Mouse (Mus musculus) MEL (cell line): ENCODE measurements around the gene Mob3c. TPM values are rescaled to one million over a fixed set of nuclear protein-coding genes. Genes with fewer than 3 reads are reported as not detected.

Experiments
- DNase-seq: peaks from one replicate; pipeline ENCODE4 v3.0.0; 2011; ENCODE audit warnings: low read depth, low spot score
- H3K27ac ChIP-seq: 2 replicates; pipeline ENCODE4 v1.5.1; 2012; ENCODE audit warnings: low read depth, mild to moderate bottlenecking, control low read depth, low read length, moderate library complexity; ENCODE audit not compliant: control insufficient read depth
- H3K27me3 ChIP-seq, 2 experiments: fragments of 150-350 bp in 1 of 2; sonication (generic) in 1 of 2; 2 replicates each; pipeline ENCODE4 v1.6.1; 2012; ENCODE audit warnings: low read length in 2 of 2, mild to moderate bottlenecking in 2 of 2, improper control_type of control experiment in 1 of 2, moderate library complexity in 1 of 2; ENCODE audit not compliant: insufficient read depth in 2 of 2, control insufficient read depth in 1 of 2
- H3K36me3 ChIP-seq, 2 experiments: 2 replicates each; pipeline ENCODE4 v1.6.1; 2012 to 2014; ENCODE audit warnings: low read length in 2 of 2, improper control_type of control experiment in 1 of 2, inconsistent platforms in 1 of 2, mild to moderate bottlenecking in 1 of 2; ENCODE audit not compliant: insufficient read depth in 2 of 2, control insufficient read depth in 1 of 2
- H3K4me1 ChIP-seq, 2 experiments: fragments of 150-350 bp in 1 of 2; sonication (generic) in 1 of 2; 2 replicates each; pipeline ENCODE4 v1.6.1; 2012; ENCODE audit warnings: low read length in 2 of 2, improper control_type of control experiment in 1 of 2, mild to moderate bottlenecking in 1 of 2; ENCODE audit not compliant: insufficient read depth in 2 of 2, control insufficient read depth in 1 of 2
- H3K4me3 ChIP-seq, 2 experiments: fragments of 150-350 bp in 1 of 2; sonication (generic) in 1 of 2; 2 replicates each; pipeline ENCODE4 v1.5.1; 2012; ENCODE audit warnings: low read depth in 2 of 2, low read length in 2 of 2, mild to moderate bottlenecking in 2 of 2, moderate library complexity in 2 of 2, control low read depth in 1 of 2, improper control_type of control experiment in 1 of 2; ENCODE audit not compliant: control insufficient read depth in 1 of 2, insufficient read depth in 1 of 2
- H3K79me2 ChIP-seq: 2 replicates; pipeline ENCODE4 v1.6.1; 2012; ENCODE audit warnings: mild to moderate bottlenecking, low read length, moderate library complexity; ENCODE audit not compliant: control insufficient read depth, poor library complexity, insufficient read depth
- H3K9ac ChIP-seq: 2 replicates; pipeline ENCODE4 v1.6.1; 2012; ENCODE audit warnings: low read depth, mild to moderate bottlenecking, control low read depth, low read length, moderate library complexity; ENCODE audit not compliant: control insufficient read depth, poor library complexity, severe bottlenecking
- H3K9me3 ChIP-seq: fragments of 150-350 bp; sonication (generic); replicated peaks from 2 replicates; pipeline ENCODE4 v1.6.1; 2012; ENCODE audit warnings: mild to moderate bottlenecking, low read length, improper control_type of control experiment, moderate library complexity; ENCODE audit not compliant: insufficient read depth
- BHLHE40 ChIP-seq: IDR thresholded peaks from 2 replicates; pipeline ENCODE4 v1.6.1; 2012; ENCODE audit warnings: low read depth, mild to moderate bottlenecking, inconsistent platforms, low read length, improper control_type of control experiment, borderline replicate concordance
- CHD1 ChIP-seq: IDR thresholded peaks from 2 replicates; pipeline ENCODE4 v1.6.1; 2012; ENCODE audit warnings: low read depth, mild to moderate bottlenecking, inconsistent platforms, low read length, improper control_type of control experiment
- CHD2 ChIP-seq: IDR thresholded peaks from 2 replicates; pipeline ENCODE4 v1.6.1; 2011; ENCODE audit warnings: low read length, improper control_type of control experiment
- CTCF ChIP-seq, 3 experiments: IDR thresholded peaks in 2 of 3; conservative IDR thresholded peaks in 1 of 3; 2 replicates each; pipeline ENCODE4 v1.5.1; 2011 to 2012; ENCODE audit warnings: low read length in 3 of 3, low read depth in 2 of 3, mild to moderate bottlenecking in 2 of 3, improper control_type of control experiment in 1 of 3, inconsistent platforms in 1 of 3, mixed read lengths in 1 of 3, moderate library complexity in 1 of 3; ENCODE audit not compliant: control insufficient read depth in 1 of 3, insufficient read depth in 1 of 3, poor library complexity in 1 of 3, severe bottlenecking in 1 of 3
- EP300 ChIP-seq, 2 experiments: IDR thresholded peaks; 2 replicates each; pipeline ENCODE4 v1.6.1; 2011; ENCODE audit warnings: improper control_type of control experiment in 2 of 2, low read length in 2 of 2, low read depth in 1 of 2, mild to moderate bottlenecking in 1 of 2
- HCFC1 ChIP-seq: IDR thresholded peaks from 2 replicates; pipeline ENCODE4 v1.6.1; 2012; ENCODE audit warnings: low read depth, mild to moderate bottlenecking, inconsistent platforms, low read length, improper control_type of control experiment, moderate library complexity
- MAFK ChIP-seq: IDR thresholded peaks from 2 replicates; pipeline ENCODE4 v1.6.1; 2011; ENCODE audit warnings: low read depth, mild to moderate bottlenecking, low read length, improper control_type of control experiment, borderline replicate concordance
- MAX ChIP-seq: IDR thresholded peaks from 2 replicates; pipeline ENCODE4 v1.6.1; 2011; ENCODE audit warnings: low read length, improper control_type of control experiment
- MXI1 ChIP-seq: IDR thresholded peaks from 2 replicates; pipeline ENCODE4 v1.6.1; 2011; ENCODE audit warnings: mild to moderate bottlenecking, low read depth, low read length, improper control_type of control experiment
- RAD21 ChIP-seq: IDR thresholded peaks from 2 replicates; pipeline ENCODE4 v1.6.1; 2011; ENCODE audit warnings: mild to moderate bottlenecking, low read depth, low read length, improper control_type of control experiment
- RCOR1 ChIP-seq: IDR thresholded peaks from 2 replicates; pipeline ENCODE4 v1.6.1; 2012; ENCODE audit warnings: low read depth, mild to moderate bottlenecking, inconsistent platforms, low read length, improper control_type of control experiment
- SIN3A ChIP-seq: IDR thresholded peaks from 2 replicates; pipeline ENCODE4 v1.6.1; 2012; ENCODE audit warnings: low read length, improper control_type of control experiment, inconsistent platforms
- SMC3 ChIP-seq: IDR thresholded peaks from 2 replicates; pipeline ENCODE4 v1.6.1; 2011; ENCODE audit warnings: low read depth, low read length, improper control_type of control experiment
- TAL1 ChIP-seq: IDR thresholded peaks from 2 replicates; pipeline ENCODE4 v1.6.1; 2012; ENCODE audit warnings: mild to moderate bottlenecking, inconsistent platforms, low read length, moderate library complexity, mixed read lengths
- TBP ChIP-seq: IDR thresholded peaks from 2 replicates; pipeline ENCODE4 v1.8.0; 2011; ENCODE audit warnings: low read depth, low read length, improper control_type of control experiment
- USF2 ChIP-seq, 2 experiments: IDR thresholded peaks; 2 replicates each; pipeline ENCODE4 v1.6.1; 2011 to 2012; ENCODE audit warnings: improper control_type of control experiment in 2 of 2, low read length in 2 of 2, borderline replicate concordance in 1 of 2, inconsistent platforms in 1 of 2, low read depth in 1 of 2, mild to moderate bottlenecking in 1 of 2; ENCODE audit not compliant: insufficient read depth in 1 of 2
- ZKSCAN1 ChIP-seq: IDR thresholded peaks from 2 replicates; pipeline ENCODE4 v1.6.1; 2012; ENCODE audit warnings: low read depth, mild to moderate bottlenecking, inconsistent platforms, low read length, improper control_type of control experiment, moderate library complexity
- polyA plus RNA-seq, 2 experiments: library from polyadenylated mRNA; stranded (reverse) in 1 of 2; unstranded in 1 of 2; fragments of >175 nt in 1 of 2; fragments of >200 nt in 1 of 2; gene quantifications; 2 replicates each; pipeline versions ENCODE4 v1.2.1 to v1.2.4; 2012; ENCODE audit warnings: low replicate concordance in 2 of 2, low read depth in 1 of 2; ENCODE audit not compliant: insufficient read length in 2 of 2, insufficient read depth in 1 of 2, missing spikeins in 1 of 2
- total RNA-seq: library from RNA; depleted of rRNA; stranded (reverse); fragments of 300-350 nt; gene quantifications from 2 replicates; pipeline ENCODE4 v1.2.3, GENCODE M21; 2012

Mob3c gene
- total and polyA plus RNA-seq, 3 experiments, result 9.5 to 17.7 TPM; not detected in 1

GRCm38 (mm10) chr4:115839956-115840355 lies 12.1 kb downstream of the Mob3c start:
- Histone ChIP-seq H3K27ac (no peak overlapping the region), H3K4me1 (peaks cover 5 to 24% of the 10 kb centered on the region in 2 experiments; a peak in 3 of 4 replicates), H3K9me3 (no peaks in the 10 kb centered on the region), H3K79me2 (peaks cover 16% of the 10 kb centered on the region), H3K9ac (peak overlapping the region; percentile 68), H3K27me3 (no peaks in the 10 kb centered on the region), H3K4me3 (peak overlapping the region; percentile 69 to 77), H3K36me3 (peaks cover 0 to 13% of the 10 kb centered on the region in 2 experiments; a peak in 2 of 4 replicates)
- TF ChIP-seq RCOR1 (no peak), TAL1 (no peak), USF2 (IDR thresholded peaks at IDR 0.05; ENCODE audit: borderline replicate concordance in 1 of 2, insufficient read depth in 1 of 2, low read depth in 1 of 2, low read length in 2 of 2) (no peak), ZKSCAN1 (no peak), RAD21 (no peak), BHLHE40 (no peak), CHD2 (no peak), MAX (no peak), MXI1 (no peak), HCFC1 (no peak)
- no peak for DNase-seq

GRCm38 (mm10) chr4:115840842-115841241 lies 12.9 kb downstream of the Mob3c start:
- no peaks in the 10 kb centered on the region for H3K27me3 ChIP-seq
- H3K79me2 ChIP-seq, result peaks cover 16% of the 10 kb centered on the region
- no peak for DNase-seq
- H3K9ac ChIP-seq, result no peak overlapping the region
- H3K27ac ChIP-seq, result no peak overlapping the region
- peaks cover 5 to 28% of the 10 kb centered on the region in 2 experiments; a peak in 3 of 4 replicates for H3K4me1 ChIP-seq
- peaks cover 0 to 13% of the 10 kb centered on the region in 2 experiments; a peak in 2 of 4 replicates for H3K36me3 ChIP-seq
- peak; percentile 90 for TF ChIP-seq ZKSCAN1
- no peak for TF ChIP-seq CHD1
- no peak for TF ChIP-seq MAFK
- no peak for TF ChIP-seq USF2 (IDR thresholded peaks at IDR 0.05; ENCODE audit: borderline replicate concordance in 1 of 2, insufficient read depth in 1 of 2, low read depth in 1 of 2, low read length in 2 of 2)
- no peak for TF ChIP-seq SIN3A
- no peak for TF ChIP-seq EP300 (IDR thresholded peaks at IDR 0.05; ENCODE audit: low read depth in 1 of 2, low read length in 2 of 2)
- no peak for TF ChIP-seq RCOR1
- TF ChIP-seq CTCF (IDR thresholded peaks at IDR 0.05 in 2 of 3, conservative IDR thresholded peaks at IDR 0.05 in 1 of 3; ENCODE audit: control insufficient read depth in 1 of 3, insufficient read depth in 1 of 3, low read depth in 2 of 3, low read length in 3 of 3, poor library complexity in 1 of 3, severe bottlenecking in 1 of 3), result no peak
- no peaks in the 10 kb centered on the region for H3K9me3 ChIP-seq
- H3K4me3 ChIP-seq, result no peak overlapping the region

GRCm38 (mm10) chr4:115846656-115847055 lies 18.8 kb downstream of the Mob3c start:
- Histone ChIP-seq H3K4me1 (peaks cover 29 to 43% of the 10 kb centered on the region in 2 experiments), H3K9me3 (no peaks in the 10 kb centered on the region), H3K36me3 (peaks cover 6 to 41% of the 10 kb centered on the region in 2 experiments), H3K27me3 (no peaks in the 10 kb centered on the region), H3K4me3 (no peak overlapping the region), H3K9ac (peak overlapping the region; percentile 51), H3K79me2 (no peaks in the 10 kb centered on the region), H3K27ac (peak overlapping the region; percentile 98)
- DNase-seq, result no peak
- TF ChIP-seq TBP (peak; percentile 53; the same call in 1 of the 2 replicates), SMC3 (no peak)
